Mouse (Mus musculus) lung, adult 2 months (tissue): ENCODE data around the gene Exoc6b.

Experiments
- CTCF ChIP-seq: fragments of 200-500 bp; IDR thresholded peaks from 2 replicates; pipeline ENCODE4 v1.5.1; 2011; ENCODE audit warnings: mild to moderate bottlenecking, low read length, control low read depth; ENCODE audit not compliant: insufficient read depth
- POLR2A ChIP-seq: fragments of 200-500 bp; IDR thresholded peaks from 2 replicates; pipeline ENCODE4 v1.6.1; 2011; ENCODE audit warnings: low read depth, mild to moderate bottlenecking, control low read depth, low read length, borderline replicate concordance; ENCODE audit errors: extremely low read depth

DNA sequence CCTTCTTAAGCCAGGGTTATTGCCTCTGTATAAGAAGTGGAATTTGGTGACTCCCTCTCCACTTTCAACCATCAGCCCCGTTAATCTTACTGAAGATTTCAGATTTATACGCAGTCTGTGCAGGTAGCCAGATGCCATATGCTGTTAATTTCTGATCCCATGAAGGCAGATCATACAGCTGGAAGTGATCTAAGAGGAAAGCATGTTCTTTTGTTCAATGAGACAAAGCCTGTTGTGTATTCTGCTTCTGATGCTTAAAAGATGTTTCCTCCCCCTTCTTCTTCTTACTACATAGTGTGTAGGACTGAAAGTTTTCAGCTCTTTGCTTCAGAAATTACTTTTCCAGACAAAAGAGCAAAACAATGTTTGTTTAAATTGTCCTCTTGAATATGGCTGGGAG is 109.8 kb downstream of the Exoc6b start:
- TF ChIP-seq CTCF, result no peak
- no peak for TF ChIP-seq POLR2A
